In genomic region chr9:65283301-65283700, GRCm38 (mm10) we compare ENCODE assay signal across 9 mouse cellular contexts. TPM values are rescaled to one million over a fixed set of nuclear protein-coding genes. Genes with fewer than 3 reads are reported as not detected.
DNase-seq lines count a peak whose midpoint lies in the region; ATAC-seq and TF ChIP-seq lines count a peak whose summit lies in the region.
"Had no signal": no experiment of that assay in that cellular context is flagged by ENCODE, and none has a peak within 500 bp of the region (broad histone marks: within the 10 kb centered on the region; RNA-seq: fewer than 3 reads in every experiment).

No protein-coding gene starts in this region.

- TF ChIP-seq CTCF in gastrocnemius, adult 2 months (IDR thresholded peaks at IDR 0.05) = peak; percentile 64

- ATAC-seq in kidney, embryonic 16.5 days (ENCODE audit: low FRiP score, low TSS enrichment) = peak; percentile 69; the same call in 1 of the 2 replicates

- peaks cover 4% of the 10 kb centered on the region; the same call in 1 of the 2 replicates for H3K27me3 ChIP-seq in kidney, embryonic 16.5 days (ENCODE audit: insufficient read depth, low read length)
- no peaks in the 10 kb centered on the region for H3K27me3 ChIP-seq in splenic B cell, adult 2 months (ENCODE audit: control insufficient read depth, insufficient read depth, low read length, poor library complexity, severe bottlenecking)
- H3K27me3 ChIP-seq: embryonic facial prominence, embryonic 13.5 days had no signal

- H3K9me3 ChIP-seq in kidney, embryonic 16.5 days (ENCODE audit: low read length) = no peaks in the 10 kb centered on the region
- H3K9me3 ChIP-seq: embryonic facial prominence, embryonic 13.5 days had no signal

- H3K4me3 ChIP-seq in gastrocnemius, adult 2 months = no peak overlapping the region
- no peak overlapping the region for H3K4me3 ChIP-seq in kidney, embryonic 16.5 days (ENCODE audit: low read length)
- H3K4me3 ChIP-seq: embryonic facial prominence, embryonic 13.5 days had no signal

- DNase-seq in gastrocnemius, adult 2 months = no peak
- DNase-seq in gastrocnemius, postnatal 36 days = no peak
- peak; percentile 16 to 42 for DNase-seq in right cerebral cortex, adult 2 months (ENCODE audit: low spot score in 2 of 2)
- DNase-seq in right cerebral cortex, postnatal 36 days (ENCODE audit: low spot score in 2 of 2) = no peak
- peak; percentile 80 for DNase-seq in embryo, embryonic 10 days (ENCODE audit: low spot score)
- DNase-seq in splenic B cell, adult 2 months (ENCODE audit: low read depth, low spot score) = peak; percentile 72
- no peak for DNase-seq in urinary bladder, adult 2 months (ENCODE audit: low spot score)

- intact Hi-C loops in gastrocnemius, adult 2 months (cut with DNase I) = loop anchor here (1.0 to 10.0 kb wide), 3 partner anchors 57 to 151 kb away; partner anchors contain the start of gene Parp16
- intact Hi-C loops in gastrocnemius, postnatal 36 days (cut with DNase I) = loop anchor here (5.0 kb wide), 1 partner anchor 146 kb away; no protein-coding TSS in a partner anchor

- H3K9ac ChIP-seq in kidney, embryonic 16.5 days (replicated peaks; ENCODE audit: low read length) = no peak overlapping the region
- H3K9ac ChIP-seq: embryonic facial prominence, embryonic 13.5 days had no signal

- no peak overlapping the region for H3K4me2 ChIP-seq in kidney, embryonic 16.5 days (replicated peaks; ENCODE audit: low read depth, low read length)
- H3K4me2 ChIP-seq: embryonic facial prominence, embryonic 13.5 days had no signal

- no peak overlapping the region for H3K27ac ChIP-seq in gastrocnemius, adult 2 months
- H3K27ac ChIP-seq in kidney, embryonic 16.5 days (ENCODE audit: low read length) = no peak overlapping the region
- H3K27ac ChIP-seq: embryonic facial prominence, embryonic 13.5 days had no signal

- H3K4me1 ChIP-seq in kidney, embryonic 16.5 days (ENCODE audit: insufficient read depth, low read length) = no peaks in the 10 kb centered on the region
- H3K4me1 ChIP-seq: embryonic facial prominence, embryonic 13.5 days had no signal

- H3K36me3 ChIP-seq in kidney, embryonic 16.5 days (ENCODE audit: insufficient read depth, low read length) = no peaks in the 10 kb centered on the region
- H3K36me3 ChIP-seq in splenic B cell, adult 2 months (ENCODE audit: control insufficient read depth, insufficient read depth, low read length, poor library complexity, severe bottlenecking) = no peaks in the 10 kb centered on the region
- H3K36me3 ChIP-seq: embryonic facial prominence, embryonic 13.5 days had no signal

- WGBS in kidney, embryonic 16.5 days = 3% methylated on average over 3 of the region's 3 CpGs

RNA-seq across cellular contexts. Expression of gene Clpx, which starts 10.8 kb away (rescaled TPM):
- 10 to 100 TPM; 54.0 to 72.6 TPM for total RNA-seq in gastrocnemius, adult 2 months (2021)
- 10 to 100 TPM; 46.9 to 65.0 TPM for total RNA-seq in gastrocnemius, postnatal 36 days (2021)
- 54.5 and 56.7 TPM in 2 replicates for polyA plus RNA-seq in kidney, embryonic 16.5 days (2015; fragmentation: Nextera tagmentation; extraction: Ambion mirVana)
- 23.9 and 25.2 TPM in 2 replicates for polyA plus RNA-seq in urinary bladder, adult 2 months (2012; rRNA removed)

RNA-seq across cellular contexts. Expression of gene Cilp, which starts 18.3 kb away (rescaled TPM):
- 10 to 100 TPM; 13.0 to 35.4 TPM for total RNA-seq in gastrocnemius, adult 2 months (2021)
- 10 to 100 TPM; 13.6 to 24.2 TPM for total RNA-seq in gastrocnemius, postnatal 36 days (2021)
- 0.76 and 0.82 TPM in 2 replicates for polyA plus RNA-seq in kidney, embryonic 16.5 days (2015; fragmentation: Nextera tagmentation; extraction: Ambion mirVana)
- 1.5 and 4.2 TPM in 2 replicates for polyA plus RNA-seq in urinary bladder, adult 2 months (2012; rRNA removed)

Comparison
In these comparisons a context has a peak if more than half of its experiments do, and no peak if none do; other contexts are left out.
1. DNase-seq: peak in right cerebral cortex, adult 2 months (2 of 2), embryo, embryonic 10 days (single experiment) and splenic B cell, adult 2 months (single experiment); none in gastrocnemius, adult 2 months (single experiment), gastrocnemius, postnatal 36 days (0 of 2), right cerebral cortex, postnatal 36 days (0 of 2) and urinary bladder, adult 2 months (single experiment).